Mouse (Mus musculus): ENCODE data around the gene Arhgap6. TPM values are rescaled to one million over a fixed set of nuclear protein-coding genes. Genes with fewer than 3 reads are reported as not detected.

Arhgap6 gene
- 4.4 and 4.8 TPM in 2 replicates for polyA plus RNA-seq (2015; fragmentation: Nextera tagmentation; extraction: Ambion mirVana)

- H3K36me3 ChIP-seq = no peaks in the 10 kb centered on the region
- no peak within 1 kb of the TSS for H3K27ac ChIP-seq
- H3K27me3 ChIP-seq = peaks cover 43% of the 10 kb centered on the region
- 0 out of 2 replicates have a peak, but pooled peaks have one; percentile 35 for ATAC-seq (ENCODE audit: insufficient number of reproducible peaks, low FRiP score, low TSS enrichment, low read depth)
- H3K9ac ChIP-seq = peak within 1 kb of the TSS; percentile 17; the same call in 1 of the 2 replicates
- 16% methylated on average over 45 of the region's 48 CpGs for WGBS
- H3K9me3 ChIP-seq = no peaks in the 10 kb centered on the region
- peaks cover 3% of the 10 kb centered on the region; the same call in 1 of the 2 replicates for H3K4me1 ChIP-seq
- peak within 1 kb of the TSS; percentile 44 for H3K4me3 ChIP-seq
- peak within 1 kb of the TSS; percentile 85 for H3K4me2 ChIP-seq
Observed at GRCm38 (mm10) chrX:168794974-168795858, at the start of gene Arhgap6. Gene Arhgap6 (plus strand): TSS chrX:168795099.

- H3K27ac ChIP-seq = no peak overlapping the region
Observed at GRCm38 (mm10) chrX:168747011-168747410, 47.9 kb upstream of the Arhgap6 start.

GRCm38 (mm10) chrX:168795859-168796848 lies 1.3 kb downstream of the Arhgap6 start:
- no peak for ATAC-seq (ENCODE audit: insufficient number of reproducible peaks, low FRiP score, low TSS enrichment, low read depth)
- H3K9me3 ChIP-seq = no peaks in the 10 kb centered on the region
- H3K4me2 ChIP-seq = peak overlapping the region; percentile 85
- no peaks in the 10 kb centered on the region for H3K36me3 ChIP-seq
- H3K4me1 ChIP-seq = peaks cover 3% of the 10 kb centered on the region; the same call in 1 of the 2 replicates
- H3K4me3 ChIP-seq = peak overlapping the region; percentile 44
- no peak overlapping the region for H3K27ac ChIP-seq
- peaks cover 46% of the 10 kb centered on the region for H3K27me3 ChIP-seq
- H3K9ac ChIP-seq = peak overlapping the region; percentile 17; the same call in 1 of the 2 replicates
- 21% methylated on average over 55 of the region's 55 CpGs for WGBS

More at GRCm38 (mm10) chrX:168747011-168747410, 47.9 kb upstream of the Arhgap6 start:
- ATAC-seq (ENCODE audit: insufficient number of reproducible peaks, low FRiP score, low TSS enrichment, low read depth) = no peak
- Histone ChIP-seq H3K9me3 (no peaks in the 10 kb centered on the region), H3K4me3 (no peak overlapping the region), H3K4me1 (no peaks in the 10 kb centered on the region), H3K36me3 (no peaks in the 10 kb centered on the region), H3K9ac (no peak overlapping the region), H3K27me3 (0 out of 2 replicates have a peak, but pooled peaks cover 3% of the 10 kb centered on the region), H3K4me2 (no peak overlapping the region)
- 50% methylated on average over 2 of the region's 2 CpGs for WGBS

GRCm38 (mm10) chrX:168804677-168805076 lies 9.8 kb downstream of the Arhgap6 start:
- Histone ChIP-seq H3K9ac (no peak overlapping the region), H3K4me1 (no peaks in the 10 kb centered on the region), H3K4me2 (no peak overlapping the region), H3K4me3 (no peak overlapping the region), H3K36me3 (no peaks in the 10 kb centered on the region), H3K27me3 (peaks cover 8% of the 10 kb centered on the region; the same call in 1 of the 2 replicates), H3K27ac (no peak overlapping the region), H3K9me3 (no peaks in the 10 kb centered on the region)
- 68% methylated on average over 2 of the region's 2 CpGs for WGBS
- no peak for ATAC-seq (ENCODE audit: insufficient number of reproducible peaks, low FRiP score, low TSS enrichment, low read depth)

- no peak for ATAC-seq (ENCODE audit: insufficient number of reproducible peaks, low FRiP score, low TSS enrichment, low read depth)
- Histone ChIP-seq H3K4me1 (no peaks in the 10 kb centered on the region), H3K27ac (no peak overlapping the region), H3K36me3 (no peaks in the 10 kb centered on the region), H3K9me3 (no peaks in the 10 kb centered on the region), H3K4me3 (no peak overlapping the region), H3K9ac (no peak overlapping the region), H3K27me3 (peaks cover 1% of the 10 kb centered on the region; the same call in 1 of the 2 replicates), H3K4me2 (no peak overlapping the region)
- 60% methylated on average over 3 of the region's 3 CpGs for WGBS
Observed at GRCm38 (mm10) chrX:168810513-168811265, 15.8 kb downstream of the Arhgap6 start.

GRCm38 (mm10) chrX:168818858-168819257 lies 24.0 kb downstream of the Arhgap6 start:
- 54% methylated on average over 3 of the region's 3 CpGs for WGBS
- H3K9ac ChIP-seq = no peak overlapping the region
- no peaks in the 10 kb centered on the region for H3K9me3 ChIP-seq
- no peak overlapping the region for H3K4me3 ChIP-seq
- peaks cover 5% of the 10 kb centered on the region; the same call in 1 of the 2 replicates for H3K27me3 ChIP-seq
- no peak overlapping the region for H3K27ac ChIP-seq
- no peaks in the 10 kb centered on the region for H3K4me1 ChIP-seq
- no peak for ATAC-seq (ENCODE audit: insufficient number of reproducible peaks, low FRiP score, low TSS enrichment, low read depth)
- no peaks in the 10 kb centered on the region for H3K36me3 ChIP-seq
- H3K4me2 ChIP-seq = no peak overlapping the region

GRCm38 (mm10) chrX:168824166-168824565 lies 29.3 kb downstream of the Arhgap6 start:
- Histone ChIP-seq H3K4me1 (no peaks in the 10 kb centered on the region), H3K27ac (no peak overlapping the region), H3K4me2 (no peak overlapping the region), H3K9ac (no peak overlapping the region), H3K27me3 (0 out of 2 replicates have a peak, but pooled peaks cover 4% of the 10 kb centered on the region), H3K36me3 (no peaks in the 10 kb centered on the region), H3K9me3 (no peaks in the 10 kb centered on the region), H3K4me3 (no peak overlapping the region)
- 82% methylated on average over 2 of the region's 2 CpGs for WGBS
- no peak for ATAC-seq (ENCODE audit: insufficient number of reproducible peaks, low FRiP score, low TSS enrichment, low read depth)

- Histone ChIP-seq H3K27ac (no peak overlapping the region), H3K4me3 (no peak overlapping the region), H3K36me3 (no peaks in the 10 kb centered on the region), H3K27me3 (peaks cover 7% of the 10 kb centered on the region; the same call in 1 of the 2 replicates), H3K4me1 (no peaks in the 10 kb centered on the region), H3K9me3 (no peaks in the 10 kb centered on the region), H3K4me2 (no peak overlapping the region), H3K9ac (no peak overlapping the region)
- no peak for ATAC-seq (ENCODE audit: insufficient number of reproducible peaks, low FRiP score, low TSS enrichment, low read depth)
- WGBS = 54% methylated on average over 5 of the region's 5 CpGs
Observed at GRCm38 (mm10) chrX:168832343-168832742, 37.4 kb downstream of the Arhgap6 start.

GRCm38 (mm10) chrX:168848062-168848461 lies 53.2 kb downstream of the Arhgap6 start:
- no peak overlapping the region for H3K4me3 ChIP-seq
- no peak for ATAC-seq (ENCODE audit: insufficient number of reproducible peaks, low FRiP score, low TSS enrichment, low read depth)
- no peak overlapping the region for H3K9ac ChIP-seq
- no peaks in the 10 kb centered on the region for H3K36me3 ChIP-seq
- H3K4me2 ChIP-seq = no peak overlapping the region
- H3K27me3 ChIP-seq = no peaks in the 10 kb centered on the region
- H3K4me1 ChIP-seq = no peaks in the 10 kb centered on the region
- no peaks in the 10 kb centered on the region for H3K9me3 ChIP-seq
- H3K27ac ChIP-seq = no peak overlapping the region

GRCm38 (mm10) chrX:168874688-168875087 lies 79.8 kb downstream of the Arhgap6 start:
- Histone ChIP-seq H3K36me3 (no peaks in the 10 kb centered on the region), H3K4me2 (no peak overlapping the region), H3K9me3 (no peaks in the 10 kb centered on the region), H3K9ac (no peak overlapping the region), H3K4me1 (no peaks in the 10 kb centered on the region), H3K27ac (no peak overlapping the region), H3K4me3 (no peak overlapping the region), H3K27me3 (no peaks in the 10 kb centered on the region)
- 27% methylated on average over 1 of the region's 1 CpGs for WGBS
- ATAC-seq (ENCODE audit: insufficient number of reproducible peaks, low FRiP score, low TSS enrichment, low read depth) = no peak

- WGBS = 70% methylated on average over 2 of the region's 2 CpGs
- no peak for ATAC-seq (ENCODE audit: insufficient number of reproducible peaks, low FRiP score, low TSS enrichment, low read depth)
Observed at GRCm38 (mm10) chrX:168903557-168903956, 108.7 kb downstream of the Arhgap6 start.

More at GRCm38 (mm10) chrX:168903557-168903956, 108.7 kb downstream of the Arhgap6 start:
- Histone ChIP-seq H3K4me1 (no peaks in the 10 kb centered on the region), H3K9me3 (no peaks in the 10 kb centered on the region), H3K27me3 (no peaks in the 10 kb centered on the region), H3K36me3 (no peaks in the 10 kb centered on the region), H3K4me3 (no peak overlapping the region), H3K27ac (no peak overlapping the region), H3K9ac (no peak overlapping the region), H3K4me2 (no peak overlapping the region)
